Mouse (Mus musculus) midbrain, embryonic 14.5 days (tissue): ENCODE measurements around the gene S100a11. TPM values are rescaled to one million over a fixed set of nuclear protein-coding genes. Genes with fewer than 3 reads are reported as not detected.

Experiments used
- ATAC-seq: fragments of 200-750 bp; cut with Nextera tagmentation; 2 replicates; pipeline ENCODE4 v1.8.0; 2017; ENCODE audit warnings: moderate number of reproducible peaks, moderate library complexity; ENCODE audit not compliant: low FRiP score, low TSS enrichment
- DNase-seq: peaks from one replicate; pipeline ENCODE4 v3.0.0-alpha.2; 2015
- H3K27ac ChIP-seq: fragments of 300-500 bp; sonication (generic); replicated peaks from 2 replicates; pipeline ENCODE4 v1.5.1; 2014; ENCODE audit warnings: mild to moderate bottlenecking, low read depth, low read length, moderate library complexity
- H3K27me3 ChIP-seq: fragments of 300-500 bp; sonication (generic); 2 replicates; pipeline ENCODE4 v1.6.1; 2014; ENCODE audit warnings: low read length, control low read depth, mixed read lengths; ENCODE audit not compliant: control insufficient read depth, insufficient read depth
- H3K36me3 ChIP-seq: fragments of 300-500 bp; sonication (generic); 2 replicates; pipeline ENCODE4 v1.6.1; 2014; ENCODE audit warnings: low read length, control low read depth; ENCODE audit not compliant: control insufficient read depth, insufficient read depth
- H3K4me1 ChIP-seq: fragments of 300-500 bp; sonication (generic); 2 replicates; pipeline ENCODE4 v1.6.1; 2014; ENCODE audit warnings: mild to moderate bottlenecking, antibody characterized with exemption, low read length, control low read depth; ENCODE audit not compliant: control insufficient read depth, insufficient read depth
- H3K4me2 ChIP-seq: fragments of 300-500 bp; sonication (generic); 2 replicates; pipeline ENCODE4 v1.6.1; 2014; ENCODE audit warnings: mild to moderate bottlenecking, low read length, moderate library complexity
- H3K4me3 ChIP-seq: fragments of 300-500 bp; sonication (generic); replicated peaks from 2 replicates; pipeline ENCODE4 v1.5.1; 2014; ENCODE audit warnings: low read depth, low read length
- H3K9ac ChIP-seq: fragments of 300-500 bp; sonication (generic); replicated peaks from 2 replicates; pipeline ENCODE4 v1.6.1; 2014; ENCODE audit warnings: mild to moderate bottlenecking, low read length, moderate library complexity
- H3K9me3 ChIP-seq: fragments of 300-500 bp; sonication (generic); 2 replicates; pipeline ENCODE4 v1.6.1; 2016; ENCODE audit warnings: low read length, control low read depth, mixed read lengths; ENCODE audit not compliant: control insufficient read depth
- WGBS: fragments of 180-500 bp; shearing (Covaris S2); extraction: QIAGEN DNeasy Blood & Tissue Kit; methylation state at CpG from one replicate; pipeline ENCODE4 v1.1.7; 2014; 5-methylcytosine and 5-hydroxymethylcytosine counted together
- polyA plus RNA-seq: library from polyadenylated mRNA; unstranded; fragments of >200 nt; fragmentation: Nextera tagmentation; extraction: Ambion mirVana; gene quantifications from 2 replicates; pipeline ENCODE4 v1.2.1, GENCODE M21; 2014

S100a11 gene
- polyA plus RNA-seq, 1 experiment from 2014 or later = 157 TPM

DNA sequence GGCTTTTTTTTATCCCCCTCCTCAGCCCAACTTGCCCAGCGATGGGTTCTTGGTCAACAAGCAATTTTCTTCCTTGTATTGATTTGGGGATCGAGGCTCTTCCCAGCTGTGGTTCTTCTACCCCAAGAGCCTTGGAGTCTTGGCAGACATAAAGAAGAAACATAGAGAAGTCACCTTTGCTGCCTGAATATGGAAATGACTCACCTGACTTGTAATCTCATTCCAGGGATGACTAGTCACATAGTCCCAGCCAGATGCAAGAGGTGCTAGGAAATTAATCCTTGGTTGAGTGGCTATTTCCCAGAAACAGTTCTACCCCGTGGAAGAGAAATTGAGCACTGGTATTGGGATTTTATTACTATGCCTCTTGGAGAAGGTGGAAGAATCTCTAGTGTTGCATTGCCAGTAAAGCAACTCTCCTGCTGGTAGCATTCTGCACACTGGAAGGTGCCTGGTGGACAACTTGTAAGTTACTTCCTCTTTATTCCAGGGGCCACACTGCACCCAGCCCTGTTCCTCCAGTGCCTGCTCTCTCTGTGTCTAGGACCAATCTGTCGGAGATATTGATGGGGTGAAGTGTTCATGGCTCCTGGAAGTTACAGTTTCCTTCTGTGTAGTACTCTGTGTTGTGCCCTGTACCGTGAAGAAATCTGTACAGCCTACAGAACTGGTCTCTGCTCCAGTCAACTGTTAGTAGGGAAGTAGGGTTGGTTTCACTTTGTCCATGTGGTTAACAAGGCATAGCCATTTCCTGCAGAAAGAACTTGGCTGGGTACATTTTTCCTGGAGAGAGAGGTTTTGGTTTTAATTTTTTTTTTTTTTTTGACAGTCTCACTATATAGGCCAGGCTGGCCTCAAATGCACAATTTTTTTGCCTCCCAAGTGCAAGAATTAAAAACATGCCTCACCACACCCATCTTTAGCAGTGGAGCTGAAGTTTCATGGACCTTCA lies 31.9 kb downstream of the S100a11 start:
- no peak overlapping the region for H3K4me3 ChIP-seq
- ATAC-seq (no peak), DNase-seq (no peak)
- peaks cover 7% of the 10 kb centered on the region; the same call in 1 of the 2 replicates for H3K4me1 ChIP-seq
- peaks cover 6% of the 10 kb centered on the region; the same call in 1 of the 2 replicates for H3K27me3 ChIP-seq
- H3K4me2 ChIP-seq = no peak overlapping the region
- no peak overlapping the region for H3K27ac ChIP-seq
- H3K36me3 ChIP-seq = no peaks in the 10 kb centered on the region
- 90% methylated on average over 5 of the region's 5 CpGs for WGBS
- no peak overlapping the region for H3K9ac ChIP-seq
- no peaks in the 10 kb centered on the region for H3K9me3 ChIP-seq

DNA sequence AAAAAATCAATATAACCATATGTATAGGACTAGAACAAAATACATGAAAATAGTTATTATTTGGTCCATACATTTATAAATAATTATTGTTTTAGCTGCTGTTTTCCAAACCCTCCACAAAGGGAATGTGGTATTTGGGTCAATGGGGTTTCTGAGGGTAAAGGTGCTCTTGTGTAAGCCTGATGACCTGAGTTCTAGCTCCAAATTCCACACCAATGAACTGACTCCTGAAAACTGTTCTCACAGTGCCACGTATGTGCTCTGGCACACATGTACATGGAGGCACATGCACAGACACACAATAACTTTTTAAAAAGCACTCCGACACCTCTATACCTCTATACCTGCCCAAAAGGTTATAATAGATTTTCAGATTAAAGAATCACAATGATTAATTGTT lies 33.0 kb downstream of the S100a11 start:
- Histone ChIP-seq H3K27me3 (peaks cover 6% of the 10 kb centered on the region; the same call in 1 of the 2 replicates), H3K9ac (no peak overlapping the region), H3K36me3 (no peaks in the 10 kb centered on the region), H3K4me3 (no peak overlapping the region), H3K27ac (no peak overlapping the region), H3K9me3 (no peaks in the 10 kb centered on the region), H3K4me2 (no peak overlapping the region), H3K4me1 (peaks cover 7% of the 10 kb centered on the region; the same call in 1 of the 2 replicates)
- WGBS = 94% methylated on average over 2 of the region's 2 CpGs
- ATAC-seq (no peak), DNase-seq (no peak)

DNA sequence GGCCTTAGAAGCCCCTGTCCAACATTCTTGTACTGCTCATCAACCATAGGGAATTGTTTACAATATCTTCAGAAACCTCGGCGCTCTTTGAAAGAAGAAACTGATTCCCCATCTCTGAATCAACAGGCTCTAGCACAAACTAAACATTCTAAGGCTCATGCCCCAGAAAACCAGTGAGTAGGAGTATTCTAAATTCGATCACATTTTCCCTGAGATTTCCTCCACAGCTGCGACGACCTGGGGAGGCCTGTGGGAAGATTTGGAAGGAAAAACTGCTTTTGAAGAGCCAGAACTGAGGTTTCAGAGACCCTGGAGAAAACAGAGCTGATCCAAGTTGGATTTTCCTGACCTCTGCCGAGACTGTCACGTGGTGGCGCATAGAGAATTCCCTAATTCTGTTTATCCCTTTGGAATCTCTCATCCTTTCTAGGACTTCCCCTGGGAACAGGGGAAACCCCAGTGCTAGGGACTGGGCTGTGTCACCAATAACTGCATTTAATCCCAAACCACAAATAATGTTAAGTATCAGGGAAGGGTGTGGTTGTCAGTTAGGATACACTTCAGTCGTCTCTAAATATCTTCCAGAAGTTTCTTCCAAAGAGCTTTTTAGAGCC lies 33.6 kb downstream of the S100a11 start:
- H3K9ac ChIP-seq = no peak overlapping the region
- H3K4me1 ChIP-seq = peaks cover 7% of the 10 kb centered on the region; the same call in 1 of the 2 replicates
- peaks cover 6% of the 10 kb centered on the region; the same call in 1 of the 2 replicates for H3K27me3 ChIP-seq
- H3K9me3 ChIP-seq = no peaks in the 10 kb centered on the region
- DNase-seq (no peak), ATAC-seq (no peak)
- H3K27ac ChIP-seq = no peak overlapping the region
- peak overlapping the region; percentile 96; the same call in 1 of the 2 replicates for H3K4me2 ChIP-seq
- no peaks in the 10 kb centered on the region for H3K36me3 ChIP-seq
- H3K4me3 ChIP-seq = no peak overlapping the region
- 66% methylated on average over 9 of the region's 9 CpGs for WGBS

DNA sequence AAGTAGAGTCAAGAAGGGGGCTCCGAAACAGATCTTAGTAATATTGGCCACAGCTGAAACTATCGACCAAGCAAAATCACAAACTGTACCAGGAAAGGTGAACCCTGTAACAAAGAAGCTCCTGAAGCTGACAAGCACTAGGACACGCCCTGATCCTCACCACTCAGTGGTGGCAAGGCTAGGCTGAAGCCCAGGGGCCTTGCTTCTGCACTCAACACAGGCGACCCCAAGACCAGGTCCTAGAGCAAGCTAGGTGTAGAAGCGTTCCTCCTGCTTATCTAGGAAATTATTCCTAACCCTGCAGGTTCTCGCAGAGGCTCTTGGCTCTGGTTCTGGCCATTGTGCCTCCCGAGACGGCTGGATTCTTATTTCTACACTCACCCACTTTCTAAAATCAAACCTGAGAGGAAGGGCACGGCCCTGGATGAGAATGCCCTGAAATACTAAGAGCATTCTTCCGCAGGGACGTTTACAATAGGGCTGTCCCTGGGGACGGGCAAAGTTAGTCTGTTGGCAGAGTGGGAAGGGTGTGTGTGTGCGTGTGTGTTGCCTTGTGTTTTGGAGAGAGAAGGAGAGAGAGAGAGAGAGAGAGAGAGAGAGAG lies 34.2 kb downstream of the S100a11 start:
- peak; percentile 61 for DNase-seq
- peak overlapping the region; percentile 59; the same call in 1 of the 2 replicates for H3K9ac ChIP-seq
- peak overlapping the region; percentile 48 for H3K4me3 ChIP-seq
- WGBS = 24% methylated on average over 13 of the region's 13 CpGs
- peak; percentile 37; the same call in 1 of the 2 replicates for ATAC-seq
- H3K27me3 ChIP-seq = peaks cover 6% of the 10 kb centered on the region; the same call in 1 of the 2 replicates
- H3K4me1 ChIP-seq = peaks cover 7% of the 10 kb centered on the region; the same call in 1 of the 2 replicates
- no peaks in the 10 kb centered on the region for H3K36me3 ChIP-seq
- H3K9me3 ChIP-seq = no peaks in the 10 kb centered on the region
- peak overlapping the region; percentile 96 for H3K4me2 ChIP-seq
- no peak overlapping the region for H3K27ac ChIP-seq

DNA sequence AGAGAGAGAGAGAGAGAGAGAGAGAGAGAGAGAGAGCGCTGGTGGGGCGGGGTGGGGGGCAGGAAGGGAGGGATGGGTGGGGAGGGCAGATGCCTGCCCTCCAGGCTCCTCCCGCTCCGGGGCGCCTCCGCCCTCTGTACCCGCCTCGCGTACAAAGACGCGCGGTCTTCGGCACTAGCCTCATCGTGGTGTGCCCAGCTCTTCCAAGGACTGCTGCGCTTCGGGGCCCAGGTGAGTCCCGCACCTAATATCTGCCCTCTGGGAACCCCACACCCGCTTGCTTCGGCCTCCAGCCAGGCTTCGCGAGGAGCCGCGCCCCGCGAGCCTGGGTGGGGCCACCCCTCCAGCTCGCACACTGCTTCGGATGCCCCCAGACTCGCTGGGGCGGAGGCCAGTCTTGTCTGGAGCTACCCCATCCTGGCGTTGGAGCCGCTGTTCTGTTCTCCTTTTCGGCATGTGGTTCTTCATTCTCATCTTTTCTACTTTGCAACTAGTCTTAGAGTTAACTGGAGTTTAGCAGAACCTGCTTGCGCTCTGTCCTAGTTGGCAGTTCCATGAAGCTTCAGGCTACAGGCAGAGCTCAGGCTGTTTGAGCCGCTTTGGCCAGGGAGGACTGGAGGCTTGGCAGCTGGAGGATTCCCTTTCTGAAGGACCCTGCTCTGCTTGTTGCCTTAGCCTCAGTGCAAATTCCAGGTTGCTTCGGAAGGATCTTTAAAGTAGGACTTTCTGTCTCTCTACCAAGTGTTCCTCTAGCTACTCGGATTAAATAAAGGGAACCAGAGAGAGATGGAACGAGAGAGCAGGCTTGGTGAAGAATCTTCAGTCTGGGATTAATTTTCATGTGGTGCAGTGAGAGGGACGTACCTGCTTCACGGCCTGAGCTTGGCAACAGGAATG lies 34.9 kb downstream of the S100a11 start, which contains the start of gene S100a10:
TSS of gene S100a10 (plus strand) at position 100 of the 897 bp plus-strand sequence.
- H3K4me1 ChIP-seq = peaks cover 7% of the 10 kb centered on the region; the same call in 1 of the 2 replicates
- H3K9ac ChIP-seq = peak within 1 kb of the TSS; percentile 59
- no peak within 1 kb of the TSS for H3K27ac ChIP-seq
- peak within 1 kb of the TSS; percentile 48 for H3K4me3 ChIP-seq
- H3K36me3 ChIP-seq = no peaks in the 10 kb centered on the region
- ATAC-seq = peak; percentile 78
- H3K9me3 ChIP-seq = no peaks in the 10 kb centered on the region
- 4% methylated on average over 37 of the region's 39 CpGs for WGBS
- H3K27me3 ChIP-seq = peaks cover 6% of the 10 kb centered on the region; the same call in 1 of the 2 replicates
- peak within 1 kb of the TSS; percentile 96 for H3K4me2 ChIP-seq
- peak; percentile 62 for DNase-seq

- no peak for DNase-seq
- WGBS = 57% methylated on average over 2 of the region's 2 CpGs
- peak overlapping the region; percentile 59; the same call in 1 of the 2 replicates for H3K9ac ChIP-seq
Observed at GRCm38 (mm10) chr3:93555878-93556254, 35.6 kb downstream of the S100a11 start.

GRCm38 (mm10) chr3:93556599-93556998 lies 36.3 kb downstream of the S100a11 start:
- H3K4me2 ChIP-seq = peak overlapping the region; percentile 2; the same call in 1 of the 2 replicates
- no peak overlapping the region for H3K4me3 ChIP-seq
- no peak overlapping the region for H3K9ac ChIP-seq
- WGBS = 89% methylated on average over 1 of the region's 1 CpGs
- H3K36me3 ChIP-seq = no peaks in the 10 kb centered on the region
- peaks cover 7% of the 10 kb centered on the region; the same call in 1 of the 2 replicates for H3K4me1 ChIP-seq
- H3K9me3 ChIP-seq = no peaks in the 10 kb centered on the region
- DNase-seq (no peak), ATAC-seq (no peak)
- H3K27ac ChIP-seq = no peak overlapping the region
- peaks cover 6% of the 10 kb centered on the region; the same call in 1 of the 2 replicates for H3K27me3 ChIP-seq

More at GRCm38 (mm10) chr3:93555878-93556254, 35.6 kb downstream of the S100a11 start:
- Histone ChIP-seq H3K27ac (no peak overlapping the region), H3K4me1 (peaks cover 7% of the 10 kb centered on the region; the same call in 1 of the 2 replicates), H3K4me3 (peak overlapping the region; percentile 48), H3K36me3 (no peaks in the 10 kb centered on the region), H3K4me2 (peak overlapping the region; percentile 96), H3K27me3 (peaks cover 6% of the 10 kb centered on the region; the same call in 1 of the 2 replicates), H3K9me3 (no peaks in the 10 kb centered on the region)
- no peak; the same call in 1 of the 2 replicates for ATAC-seq
